Mouse (Mus musculus): Measurements from ENCODE around the gene Sdhc.

GRCm38 (mm10) chr1:171168906-171169305, 18.5 kb upstream of the Sdhc start:
- TF ChIP-seq CTCF (IDR thresholded peaks at IDR 0.05; ENCODE audit: low read depth) (no peak), EP300 (IDR thresholded peaks at IDR 0.05; ENCODE audit: low read depth) (no peak)
